Mouse (Mus musculus): ENCODE results near the gene Actl6b. TPM values are rescaled to one million over a fixed set of nuclear protein-coding genes. Genes with fewer than 3 reads are reported as not detected.
A peak's percentile ranks its signal among the peaks of the same experiment; 100 is the strongest.

The Actl6b gene
- total RNA-seq, 4 experiments from 2014 or later = not detected

DNA sequence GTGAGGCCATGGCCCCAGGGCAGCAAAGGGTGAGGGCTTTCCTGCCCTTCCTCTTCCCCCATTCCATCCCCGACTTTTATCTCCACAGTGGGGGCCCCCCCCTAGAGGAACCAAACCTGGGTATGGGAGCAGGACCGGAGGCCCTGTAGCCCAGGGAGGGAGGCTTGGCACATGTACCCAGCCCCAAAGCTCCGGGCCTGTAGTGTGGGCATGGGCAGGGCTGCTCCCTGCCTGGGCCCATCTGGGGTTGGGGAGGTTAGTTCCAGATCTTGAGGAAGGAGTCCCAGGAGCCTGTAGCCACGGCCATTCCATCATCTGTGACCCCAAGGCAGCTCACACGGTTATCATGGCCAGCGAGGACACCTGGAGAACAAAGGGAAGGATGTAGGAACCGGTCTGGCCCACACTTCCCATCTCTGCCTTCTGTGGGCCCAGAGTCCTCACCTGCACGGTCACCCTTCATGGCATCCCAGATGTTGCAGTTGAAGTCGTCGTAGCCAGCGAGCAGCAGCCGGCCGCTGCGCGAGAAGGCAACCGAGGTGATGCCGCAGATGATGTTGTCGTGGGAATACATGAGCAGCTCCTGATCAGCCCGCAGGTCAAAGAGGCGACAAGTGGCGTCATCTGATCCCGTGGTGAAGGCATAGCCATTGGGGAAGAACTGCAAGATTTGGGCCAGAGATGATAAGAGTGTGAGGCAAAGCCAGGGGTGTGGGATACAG is 24.9 kb upstream of the Actl6b start:
- DNase-seq (ENCODE audit: low spot score in 2 of 2) = no peak

DNA sequence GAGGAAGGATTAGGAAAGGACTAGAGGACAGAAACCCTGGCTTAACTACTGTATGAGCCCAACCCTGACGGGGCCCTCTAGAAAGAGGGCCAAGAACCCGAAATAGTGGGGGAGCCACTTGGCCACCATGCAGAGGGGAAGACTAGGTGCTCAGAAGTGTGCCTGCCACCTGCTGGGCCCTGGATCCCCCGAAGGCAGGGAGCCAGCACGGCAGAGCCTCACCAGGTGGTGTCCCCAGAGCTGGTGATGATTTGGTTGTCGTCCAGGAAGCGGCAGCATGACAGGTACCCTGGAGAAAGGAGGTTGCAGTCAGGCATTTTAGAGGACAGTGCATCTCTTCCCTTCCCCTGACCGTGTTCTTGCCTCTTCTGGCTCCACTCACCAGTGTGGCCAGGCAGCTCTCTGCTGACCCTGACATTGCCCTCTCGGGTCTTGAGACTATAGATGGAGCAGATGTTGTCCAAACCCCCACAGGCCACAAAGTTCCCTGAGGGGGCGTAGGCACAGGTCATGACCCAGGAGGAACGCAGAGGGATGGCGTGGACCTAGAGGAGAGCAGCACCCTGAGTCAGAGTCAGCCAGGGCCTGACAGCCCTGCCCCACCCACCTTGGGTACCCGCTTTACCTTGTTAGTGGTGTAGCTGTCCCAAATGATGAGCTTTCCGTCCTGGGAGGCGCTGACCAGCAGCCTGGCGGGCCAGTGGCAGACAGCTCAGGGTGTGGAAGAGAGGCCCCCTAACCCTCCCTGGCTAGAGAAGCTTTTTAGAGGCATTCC is 23.9 kb upstream of the Actl6b start:
- no peak for DNase-seq (ENCODE audit: low spot score in 2 of 2)

DNA sequence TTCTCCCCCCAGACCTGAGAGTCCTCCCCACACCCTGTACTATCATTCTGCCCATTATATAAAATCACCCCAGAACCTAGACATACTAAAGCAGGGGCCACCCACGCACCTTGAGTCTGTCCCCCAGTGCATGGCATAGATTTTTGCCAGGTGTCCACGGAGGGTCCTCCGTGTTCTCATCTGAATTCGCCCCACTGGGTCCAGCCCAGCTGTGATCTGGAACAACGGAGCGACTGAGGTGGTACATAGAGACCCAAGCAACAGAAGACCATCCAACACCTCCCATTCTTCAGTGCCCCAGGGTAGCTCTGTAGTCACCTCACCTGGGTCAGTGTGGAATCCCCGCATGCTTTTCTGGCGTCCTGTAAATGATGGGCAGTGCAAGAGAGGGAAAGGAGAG is 23.2 kb upstream of the Actl6b start:
- no peak for DNase-seq (ENCODE audit: low spot score in 2 of 2)

DNA sequence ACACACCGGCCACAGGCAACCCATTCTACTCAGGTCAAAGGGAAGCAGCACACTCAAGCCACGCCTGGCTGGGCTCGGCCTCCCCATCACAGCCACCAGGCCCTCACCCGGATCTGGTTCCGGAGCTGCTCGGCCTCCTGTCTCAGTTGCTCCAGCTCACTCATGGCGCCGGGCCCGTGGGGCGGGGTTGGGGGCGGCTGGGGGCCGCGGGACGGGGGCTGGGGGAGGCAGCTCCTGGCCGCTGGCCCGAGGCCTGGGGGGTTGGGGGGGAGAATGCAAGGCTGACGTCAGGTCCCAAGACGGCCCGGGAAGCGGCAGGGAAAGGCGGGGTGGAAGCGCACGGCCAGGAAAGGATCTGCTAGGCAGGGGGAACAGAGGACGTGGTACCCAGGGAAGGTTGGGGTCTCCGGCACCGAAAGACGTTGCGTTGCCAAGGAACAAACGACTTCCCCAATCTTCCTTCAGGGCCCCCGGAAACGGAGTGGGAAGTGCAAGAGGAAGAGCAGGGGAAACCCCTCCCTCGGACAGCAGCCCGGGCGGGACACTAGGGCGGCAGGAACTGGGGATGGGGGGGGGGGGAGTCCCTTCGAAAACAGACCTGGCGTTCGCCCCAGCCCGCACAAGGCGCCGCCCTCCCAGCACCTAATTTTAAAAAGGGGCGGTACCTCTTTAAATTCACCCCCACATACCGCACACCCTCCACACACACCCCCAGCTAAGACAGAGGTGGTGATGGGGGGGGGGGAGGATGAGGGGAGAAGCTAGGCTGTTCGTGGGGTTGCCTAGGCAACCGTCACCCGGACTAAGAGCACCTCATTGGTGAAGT is 22.5 kb upstream of the Actl6b start:
- DNase-seq (ENCODE audit: low spot score in 2 of 2) = peak; percentile 50 to 58

DNA sequence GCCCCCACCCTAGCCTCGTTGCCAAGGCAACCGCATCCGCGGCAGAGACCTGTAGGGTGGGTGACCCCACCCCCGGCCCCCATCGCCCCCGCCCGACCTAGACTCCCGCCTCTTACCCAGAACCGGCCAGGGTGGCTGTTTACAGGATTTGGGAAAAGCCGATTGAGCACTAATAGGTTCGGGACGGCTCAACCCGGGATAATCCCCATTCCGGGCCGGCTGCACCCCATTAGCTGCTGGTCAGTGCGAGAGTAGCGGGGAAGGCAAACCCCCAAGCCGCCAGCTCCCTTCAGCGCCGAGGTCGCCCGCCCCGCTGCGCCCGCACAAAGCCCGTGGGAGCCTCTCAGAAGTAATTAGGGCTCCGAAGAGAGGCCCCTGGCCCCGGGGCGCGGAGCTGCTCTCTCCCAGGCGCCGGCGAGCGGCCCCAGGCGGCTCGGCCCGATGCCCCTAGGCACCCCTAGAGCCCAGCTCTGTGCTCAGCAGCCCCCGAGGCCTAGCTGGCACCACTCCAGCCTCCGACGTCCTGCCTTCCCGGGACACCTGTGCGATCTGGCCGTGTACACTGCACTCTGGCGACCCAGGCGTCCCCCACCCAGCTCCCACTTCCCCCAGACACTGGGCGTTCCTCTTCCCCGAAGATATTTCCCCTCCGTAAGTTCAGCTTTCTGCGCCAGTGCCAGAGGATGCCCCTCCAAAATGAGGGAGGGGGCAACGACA is 21.7 kb upstream of the Actl6b start:
- DNase-seq (ENCODE audit: low spot score in 2 of 2) = no peak

DNA sequence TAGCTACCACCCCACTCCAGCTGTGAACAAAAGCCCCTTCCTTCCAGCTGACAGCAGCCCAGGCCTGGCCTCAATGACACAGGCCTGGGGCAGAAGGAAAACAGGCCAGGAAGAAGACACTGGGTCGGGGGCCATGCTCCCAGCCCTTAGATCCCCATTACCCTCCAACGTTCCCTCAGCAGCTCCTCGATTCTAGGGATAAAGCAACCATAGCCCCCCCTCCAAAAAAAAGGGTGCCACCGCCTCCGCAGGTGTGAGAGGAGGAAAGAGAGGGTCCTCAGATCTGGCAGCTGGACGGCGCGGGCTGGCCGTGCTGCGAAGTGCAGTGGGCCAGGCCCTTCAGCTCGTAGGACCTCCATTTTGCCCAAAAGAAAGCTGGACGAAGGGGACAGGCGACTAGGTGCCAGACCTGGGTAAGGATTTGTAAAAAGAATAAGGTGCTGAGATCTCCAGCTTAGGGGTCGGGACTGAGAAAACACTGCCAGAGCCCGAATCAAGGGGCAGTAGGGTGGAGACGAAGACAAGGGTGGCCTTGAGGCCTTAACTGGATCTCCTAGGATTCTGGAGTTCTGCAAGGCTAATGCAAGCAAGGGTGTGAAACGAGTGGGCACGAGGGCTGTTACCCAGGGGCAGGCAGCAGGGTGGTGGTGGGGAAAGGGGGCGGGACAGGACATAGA is 21.0 kb upstream of the Actl6b start:
- DNase-seq (ENCODE audit: low spot score in 2 of 2) = no peak

DNA sequence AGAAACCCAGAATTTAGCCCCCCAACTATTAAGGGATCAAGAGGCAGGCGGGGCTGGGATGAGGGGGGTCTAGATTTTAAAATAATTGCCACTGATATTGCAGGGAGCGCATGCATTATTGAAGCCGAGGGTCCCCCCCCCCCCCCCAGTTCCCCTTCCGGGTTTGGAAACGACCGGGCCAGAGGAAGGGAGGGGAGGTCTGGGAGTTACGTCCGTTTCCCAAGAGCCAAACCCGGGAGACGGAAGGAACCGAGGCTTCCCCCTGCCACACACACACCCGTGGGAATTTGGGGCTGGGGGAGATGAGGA is 20.6 kb upstream of the Actl6b start:
- DNase-seq (ENCODE audit: low spot score in 2 of 2) = no peak

DNA sequence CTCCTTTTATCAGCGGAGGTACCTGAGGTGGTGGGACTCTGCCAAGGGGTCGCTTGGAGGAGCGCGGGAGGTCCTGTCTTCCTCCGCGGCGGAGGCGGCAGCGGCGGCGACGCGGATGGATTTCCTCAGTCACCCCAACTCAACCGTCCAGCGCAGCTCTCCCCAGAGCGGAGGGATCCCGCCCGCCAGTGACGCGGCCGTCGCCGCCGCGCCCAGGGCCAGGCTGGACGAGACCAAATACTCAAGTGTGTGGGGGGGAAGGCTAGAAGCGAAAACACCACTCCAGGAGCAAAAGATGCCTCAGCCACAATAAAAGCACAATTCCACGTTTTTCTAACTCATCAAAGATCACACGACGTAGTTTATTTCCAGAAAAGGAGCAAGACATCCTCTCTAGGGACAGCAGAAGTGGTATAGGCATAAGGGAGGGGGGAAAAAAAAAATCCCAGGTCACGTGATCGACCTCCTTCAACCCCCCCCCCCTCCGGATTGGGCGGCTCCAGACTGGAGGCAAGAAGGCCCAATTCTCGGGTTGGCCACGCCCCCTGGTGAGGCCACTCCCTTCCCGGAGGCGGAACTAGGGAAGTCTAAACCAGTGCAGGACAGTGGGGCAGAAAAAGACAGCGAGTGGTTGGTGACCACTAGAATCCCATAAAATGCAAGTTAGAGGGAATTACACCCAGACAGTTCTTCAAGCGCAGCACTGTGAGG is 20.0 kb upstream of the Actl6b start, which contains the start of the genes Epo and Gnb2:
TSS of gene Epo (minus strand) at position 126 of the 711 bp plus-strand sequence.
TSS of gene Gnb2 (minus strand) at position 394 of the 711 bp plus-strand sequence.
- DNase-seq (ENCODE audit: low spot score in 2 of 2) = peak; percentile 98 to 99

DNA sequence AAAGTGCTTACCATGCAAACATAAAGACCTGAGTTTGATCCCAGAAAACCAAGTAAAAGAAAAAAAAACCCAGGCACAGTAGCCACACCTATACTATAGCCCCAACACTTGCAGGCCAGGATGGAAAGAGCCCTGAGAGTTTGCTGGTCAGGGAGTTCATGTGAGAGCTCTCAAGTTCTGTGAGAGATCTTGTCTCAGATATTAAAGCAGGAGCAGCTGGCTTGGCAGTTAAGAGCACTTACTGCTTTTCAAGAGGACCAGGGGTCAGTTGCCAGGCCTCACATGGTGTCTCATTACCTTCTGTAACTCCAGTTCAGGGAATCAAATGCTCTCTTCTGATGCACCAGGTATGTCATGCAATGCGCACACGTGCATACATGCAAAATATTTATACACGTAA is 18.6 kb upstream of the Actl6b start:
- no peak for DNase-seq (ENCODE audit: low spot score in 2 of 2)

DNA sequence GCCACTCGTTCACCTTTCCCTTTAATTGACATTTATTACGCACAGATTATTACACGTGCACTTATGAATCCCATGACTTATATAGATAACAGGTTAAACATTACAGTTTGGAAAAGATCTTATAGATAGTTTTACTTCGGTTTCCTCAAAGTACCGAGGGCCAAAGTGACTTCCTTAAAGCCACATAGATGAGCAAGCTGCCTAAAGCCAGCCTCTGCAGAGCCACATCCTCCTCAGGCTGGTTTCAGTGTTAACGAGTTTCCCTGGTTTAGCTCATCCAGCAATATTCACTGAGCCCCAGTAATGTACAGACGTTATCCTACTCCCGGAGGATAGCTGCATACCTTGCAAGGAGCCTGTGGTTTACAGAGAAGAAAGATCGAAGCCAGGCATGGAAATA is 18.0 kb upstream of the Actl6b start:
- DNase-seq (ENCODE audit: low spot score in 2 of 2) = no peak

DNA sequence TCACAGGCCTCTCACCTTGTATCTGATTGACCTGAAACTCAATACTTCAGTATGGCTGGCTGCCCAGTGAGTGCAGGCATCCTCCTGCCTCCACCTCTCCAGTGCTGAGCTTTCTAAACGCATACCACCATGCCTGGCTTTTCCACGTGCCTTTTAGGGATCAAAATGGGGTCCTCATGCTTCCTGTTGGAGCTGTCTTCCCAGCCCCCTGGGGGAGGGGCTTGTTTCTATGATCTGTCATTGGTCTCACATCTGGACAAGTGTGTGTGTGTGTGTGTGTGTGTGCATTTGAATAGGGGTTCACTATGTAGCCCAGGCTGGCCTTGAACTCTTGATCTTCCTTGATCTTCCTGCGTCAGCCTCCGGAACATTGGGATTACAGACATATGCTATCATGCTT is 15.9 kb upstream of the Actl6b start:
- no peak for DNase-seq (ENCODE audit: low spot score in 2 of 2)

DNA sequence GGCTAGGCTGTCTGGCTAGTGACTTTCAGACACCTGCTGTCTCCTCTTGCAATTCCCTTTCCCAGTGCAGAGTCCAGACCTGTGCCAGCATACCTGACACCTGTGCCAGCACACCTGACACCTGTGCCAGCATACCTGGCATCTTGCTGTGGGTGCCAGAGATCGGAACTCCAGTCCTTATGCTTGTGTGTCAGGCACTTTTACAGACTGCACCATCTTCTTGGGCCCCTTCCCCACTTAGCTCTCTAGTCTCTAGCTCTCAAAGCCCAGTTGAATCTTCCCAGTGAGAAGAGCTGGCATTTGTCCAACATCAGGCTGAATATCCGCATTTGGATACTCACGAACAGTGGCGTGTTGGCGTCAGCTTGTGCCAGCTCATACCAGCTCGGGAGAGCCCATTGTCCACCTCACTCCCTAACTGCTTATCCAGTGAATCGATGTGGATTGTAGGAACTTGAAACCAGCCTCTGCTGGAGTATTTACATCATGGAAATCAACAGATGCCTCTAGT is 14.0 kb upstream of the Actl6b start:
- no peak for DNase-seq (ENCODE audit: low spot score in 2 of 2)

DNA sequence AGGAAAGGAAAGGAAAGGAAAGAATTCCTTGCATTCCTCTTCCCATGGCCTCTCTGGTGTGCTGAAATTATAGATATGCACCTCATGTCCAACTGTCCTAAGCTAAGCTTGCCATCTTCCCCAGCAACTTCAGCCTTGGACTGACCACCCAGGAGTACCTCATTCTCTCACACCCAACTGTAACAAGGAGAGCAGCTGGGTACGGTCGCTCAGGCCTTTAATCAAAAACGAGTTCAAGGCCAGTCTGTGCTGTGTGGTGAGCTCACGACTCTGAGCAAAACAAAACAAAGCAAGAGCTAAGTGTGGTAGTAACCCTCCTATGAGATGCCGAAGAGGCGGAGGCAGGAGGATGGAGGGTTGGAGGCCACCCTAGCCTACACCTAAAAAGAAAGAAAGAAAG is 12.3 kb upstream of the Actl6b start:
- no peak for DNase-seq (ENCODE audit: low spot score in 2 of 2)

DNA sequence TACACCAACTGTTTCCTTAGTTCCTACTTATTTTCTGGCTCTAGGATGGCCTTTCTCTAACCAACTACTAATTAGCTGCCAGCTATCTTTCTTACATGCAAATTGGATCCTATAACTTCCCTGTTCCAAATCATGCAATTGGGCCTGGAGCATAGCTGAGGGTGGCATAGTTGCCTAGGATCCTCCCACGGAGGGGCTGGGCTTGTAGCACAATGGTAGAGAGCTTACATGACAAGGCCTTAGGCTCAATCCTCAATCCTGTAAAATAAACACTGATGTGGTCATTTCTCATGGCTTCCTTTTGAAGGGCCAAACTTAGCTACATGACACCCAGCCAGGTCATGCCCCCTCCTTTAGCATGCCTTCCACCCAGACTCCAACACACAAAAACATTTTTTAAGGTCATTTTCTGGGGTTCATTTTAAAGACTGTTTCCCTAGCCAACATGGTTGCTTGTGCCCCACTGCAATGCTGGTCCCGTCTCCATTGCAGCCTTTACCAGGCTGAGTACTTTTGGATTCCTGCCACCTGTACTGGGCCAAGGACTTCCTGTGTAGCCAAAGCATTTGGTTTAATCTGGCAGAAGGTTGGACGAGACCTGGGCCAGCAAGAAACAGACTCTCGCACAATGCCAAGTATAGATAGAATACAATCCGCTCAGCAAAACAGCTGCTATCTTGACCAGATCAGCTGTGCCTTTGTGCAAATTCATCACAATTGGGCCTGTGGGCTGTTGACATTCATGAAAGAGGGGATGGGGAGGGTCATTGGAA is 11.4 kb upstream of the Actl6b start:
- no peak for DNase-seq (ENCODE audit: low spot score in 2 of 2)

DNA sequence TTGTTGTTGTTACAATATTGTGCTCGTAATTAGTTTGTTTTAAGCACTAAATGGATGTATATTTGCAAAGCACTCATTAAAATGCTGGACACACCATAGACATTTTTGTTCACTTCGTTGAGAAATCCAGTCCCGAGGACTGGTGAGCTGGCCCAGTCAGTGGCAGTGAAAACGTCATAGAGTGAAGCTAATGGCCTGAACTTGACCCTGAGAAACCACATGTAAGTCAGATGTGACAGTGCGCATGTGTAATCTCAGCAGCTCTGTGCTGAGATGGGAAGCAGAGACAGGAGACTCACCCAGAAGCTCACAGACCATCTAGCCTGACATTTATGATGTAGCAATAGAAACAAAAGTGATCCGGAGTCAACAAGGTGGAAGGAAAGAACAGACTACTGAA is 8.4 kb upstream of the Actl6b start:
- no peak for DNase-seq (ENCODE audit: low spot score in 2 of 2)

DNA sequence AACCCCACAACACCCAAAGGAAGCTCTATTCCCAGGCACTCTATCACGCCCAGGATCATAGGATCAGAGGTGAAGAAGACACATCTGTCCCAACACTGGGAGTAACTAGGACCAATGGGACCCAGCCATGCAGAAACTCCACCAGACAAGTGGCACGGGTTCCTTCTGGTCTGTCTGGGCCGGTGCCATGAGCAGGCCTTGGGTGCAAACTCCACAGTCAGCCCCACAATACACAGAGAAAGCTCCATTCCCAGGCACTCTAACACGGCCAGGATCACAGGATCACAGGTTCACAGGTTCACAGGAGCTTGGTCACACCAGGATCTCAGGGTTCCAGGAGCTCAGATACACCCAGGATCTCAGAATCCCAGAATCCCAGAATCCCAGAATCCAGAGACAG is 7.7 kb upstream of the Actl6b start:
- DNase-seq (ENCODE audit: low spot score in 2 of 2) = no peak

DNA sequence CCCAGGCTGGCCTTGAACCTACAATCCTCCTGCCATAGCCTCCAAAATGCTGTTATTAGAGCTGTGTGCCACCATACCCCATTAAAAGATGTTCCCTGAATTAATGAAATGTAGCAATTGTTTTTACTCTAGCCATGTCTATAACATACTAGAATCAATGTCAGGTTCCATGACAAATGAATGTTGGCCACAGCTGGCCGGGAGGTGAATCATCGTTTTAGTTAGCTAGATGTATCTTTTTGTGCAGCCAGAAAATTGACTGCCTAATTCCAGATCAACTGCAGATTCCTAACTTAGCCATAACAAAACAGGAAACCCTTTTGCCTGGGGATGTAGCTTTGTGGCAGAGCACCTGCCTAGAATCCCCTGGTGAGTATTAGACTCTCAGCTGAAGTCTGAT is 3.5 kb upstream of the Actl6b start:
- no peak for DNase-seq (ENCODE audit: low spot score in 2 of 2)

DNA sequence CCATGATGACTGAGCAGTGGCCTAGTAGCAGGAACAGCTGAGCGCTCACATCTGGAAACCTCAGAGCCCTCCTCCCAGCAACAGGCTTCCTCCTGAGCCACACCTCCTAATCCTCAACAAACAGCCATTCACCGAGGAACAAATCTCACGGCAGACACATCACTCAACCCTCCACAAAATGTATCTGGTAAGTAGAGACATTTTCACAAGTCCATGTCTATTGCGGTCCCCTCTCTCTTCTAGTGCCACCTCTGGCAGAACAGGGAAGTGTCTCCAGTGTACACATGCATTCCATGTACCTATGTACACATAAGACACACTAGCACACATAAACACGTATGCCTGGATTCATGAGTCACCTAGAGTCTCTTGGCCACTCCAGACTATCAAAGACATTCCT is 2.2 kb upstream of the Actl6b start:
- no peak for DNase-seq (ENCODE audit: low spot score in 2 of 2)

DNA sequence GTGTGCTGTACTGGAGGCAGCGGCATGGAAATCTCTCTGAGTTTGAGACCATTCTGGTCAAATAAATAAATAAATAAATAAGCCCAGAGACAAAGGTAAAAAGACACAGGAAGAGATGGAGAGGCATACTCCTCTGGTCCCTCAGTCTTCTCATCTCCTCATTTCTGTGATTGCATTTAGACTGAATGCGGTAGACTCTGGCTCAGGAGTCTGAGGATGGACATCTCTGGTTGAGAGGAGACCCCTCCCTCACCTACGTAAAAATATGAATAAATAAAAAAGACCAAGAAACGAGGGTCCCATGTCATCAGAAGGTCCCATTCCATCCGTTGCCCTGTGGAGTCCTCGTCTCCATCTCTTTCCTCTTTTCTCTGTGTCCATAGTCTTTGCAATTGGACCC is 317 bp upstream of the Actl6b start:
- no peak for DNase-seq (ENCODE audit: low spot score in 2 of 2)
